Mouse (Mus musculus): ENCODE data around the gene Stoml3. TPM values are rescaled to one million over a fixed set of nuclear protein-coding genes. Genes with fewer than 3 reads are reported as not detected.

The Stoml3 gene
- 1.2 TPM for polyA plus RNA-seq (2015; fragmentation: Illumina TruSeq; extraction: RNeasy Lipid Tissue Mini Kit (QIAGEN cat#74804); ENCODE audit: low read depth, low replicate concordance)

DNA sequence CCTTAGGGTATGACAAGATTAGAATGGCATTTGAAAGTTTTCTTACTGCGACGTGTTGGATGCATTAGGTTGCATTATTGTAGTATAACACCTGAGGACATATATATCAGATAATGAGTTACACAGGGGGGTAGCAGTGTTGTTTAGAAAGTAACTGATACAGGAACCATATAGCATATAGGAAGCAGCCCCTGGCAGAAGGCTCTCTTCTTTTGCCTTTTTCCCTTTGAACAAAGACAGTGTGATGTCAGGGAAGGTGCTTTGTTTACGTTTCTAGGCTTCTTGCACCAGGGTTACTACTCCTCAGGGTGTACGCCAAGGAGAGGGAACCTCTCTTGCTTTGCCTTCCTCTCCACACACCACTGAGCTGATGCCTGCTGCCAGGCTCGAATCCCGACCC is at the start of gene Stoml3:
Gene Stoml3, plus strand, starts transcription at position 301 of the 400 bp plus-strand sequence.

DNA sequence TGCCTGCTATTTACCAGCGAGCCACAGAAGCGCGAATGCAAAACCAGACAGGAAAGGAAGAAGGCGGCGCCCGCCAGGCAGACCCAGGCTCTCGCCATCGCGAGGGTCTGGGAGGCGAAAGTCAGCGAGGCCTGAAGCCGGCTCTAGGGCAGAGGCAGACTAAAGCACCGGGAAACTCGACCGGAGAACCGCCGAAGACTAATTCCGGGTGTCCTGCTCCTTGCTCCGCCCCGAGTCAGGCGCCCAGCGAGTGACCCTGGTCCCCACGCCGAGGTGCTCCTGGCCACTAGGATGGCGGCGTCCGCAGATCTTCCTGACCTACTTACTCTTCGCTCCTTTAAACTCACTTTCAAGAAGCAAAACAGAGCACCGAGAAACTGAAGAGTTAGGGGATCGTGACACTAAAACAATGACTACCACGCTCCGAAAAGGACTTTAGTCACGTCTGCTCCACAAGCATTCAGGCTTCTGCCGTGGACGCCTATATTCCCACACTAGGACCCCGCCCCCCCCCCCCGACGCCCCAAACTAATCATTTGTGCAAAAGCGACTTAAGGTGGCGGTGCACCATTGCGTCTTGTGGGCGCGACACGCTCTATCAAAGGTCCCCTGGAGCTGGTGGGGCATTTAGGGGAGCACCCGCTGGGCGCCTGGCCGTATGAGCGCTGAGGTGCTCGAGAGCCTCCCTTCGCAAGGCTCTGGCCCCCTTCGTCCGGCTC is 25.2 kb upstream of the Stoml3 start, which contains the start of the genes Nhlrc3 and Proser1:
Gene Nhlrc3, minus strand, starts transcription at position 287 of the 719 bp plus-strand sequence.
Gene Proser1, plus strand, starts transcription at position 621 of the 719 bp plus-strand sequence.

Other genes starting within 250 kb of the Stoml3 start
- gene Nhlrc3, start 25.3 kb upstream of the Stoml3 start, polyA plus RNA-seq (2015; fragmentation: Illumina TruSeq; extraction: RNeasy Lipid Tissue Mini Kit (QIAGEN cat#74804); ENCODE audit: low read depth, low replicate concordance), result 6.1 TPM
- gene Proser1, start 25.0 kb upstream of the Stoml3 start, polyA plus RNA-seq (2015; fragmentation: Illumina TruSeq; extraction: RNeasy Lipid Tissue Mini Kit (QIAGEN cat#74804); ENCODE audit: low read depth, low replicate concordance), result 12.4 TPM
- gene Frem2, start 168.7 kb downstream of the Stoml3 start, polyA plus RNA-seq (2015; fragmentation: Illumina TruSeq; extraction: RNeasy Lipid Tissue Mini Kit (QIAGEN cat#74804); ENCODE audit: low read depth, low replicate concordance), result 0.77 TPM

All from brain, adult 10 weeks (tissue).